Mouse (Mus musculus) brown adipose tissue, adult 24 weeks (tissue): ENCODE measurements around the gene 3110009E18Rik. TPM values are rescaled to one million over a fixed set of nuclear protein-coding genes. Genes with fewer than 3 reads are reported as not detected.

Experiments
- H3K27ac ChIP-seq: fragments of 200-500 bp; replicated peaks from 2 replicates; pipeline ENCODE4 v1.5.1; 2012; ENCODE audit warnings: low read depth, mild to moderate bottlenecking, low read length
- H3K4me1 ChIP-seq: fragments of 200-500 bp; 2 replicates; pipeline ENCODE4 v1.6.1; 2012; ENCODE audit warnings: low read length, mixed read lengths; ENCODE audit not compliant: control insufficient read depth, insufficient read depth, insufficient read length
- H3K4me3 ChIP-seq: fragments of 200-500 bp; 2 replicates; pipeline ENCODE4 v1.5.1; 2012; ENCODE audit warnings: low read depth, mild to moderate bottlenecking, low read length, moderate library complexity; ENCODE audit not compliant: insufficient read depth
- polyA plus RNA-seq: library from polyadenylated mRNA; stranded (reverse); fragments of >200 nt; gene quantifications from 2 replicates; pipeline ENCODE4 v1.2.4, GENCODE M21; 2012; ENCODE audit not compliant: missing spikeins, insufficient read depth, insufficient read length

3110009E18Rik gene
- polyA plus RNA-seq, result 3.3 and 8.9 TPM in 2 replicates

DNA sequence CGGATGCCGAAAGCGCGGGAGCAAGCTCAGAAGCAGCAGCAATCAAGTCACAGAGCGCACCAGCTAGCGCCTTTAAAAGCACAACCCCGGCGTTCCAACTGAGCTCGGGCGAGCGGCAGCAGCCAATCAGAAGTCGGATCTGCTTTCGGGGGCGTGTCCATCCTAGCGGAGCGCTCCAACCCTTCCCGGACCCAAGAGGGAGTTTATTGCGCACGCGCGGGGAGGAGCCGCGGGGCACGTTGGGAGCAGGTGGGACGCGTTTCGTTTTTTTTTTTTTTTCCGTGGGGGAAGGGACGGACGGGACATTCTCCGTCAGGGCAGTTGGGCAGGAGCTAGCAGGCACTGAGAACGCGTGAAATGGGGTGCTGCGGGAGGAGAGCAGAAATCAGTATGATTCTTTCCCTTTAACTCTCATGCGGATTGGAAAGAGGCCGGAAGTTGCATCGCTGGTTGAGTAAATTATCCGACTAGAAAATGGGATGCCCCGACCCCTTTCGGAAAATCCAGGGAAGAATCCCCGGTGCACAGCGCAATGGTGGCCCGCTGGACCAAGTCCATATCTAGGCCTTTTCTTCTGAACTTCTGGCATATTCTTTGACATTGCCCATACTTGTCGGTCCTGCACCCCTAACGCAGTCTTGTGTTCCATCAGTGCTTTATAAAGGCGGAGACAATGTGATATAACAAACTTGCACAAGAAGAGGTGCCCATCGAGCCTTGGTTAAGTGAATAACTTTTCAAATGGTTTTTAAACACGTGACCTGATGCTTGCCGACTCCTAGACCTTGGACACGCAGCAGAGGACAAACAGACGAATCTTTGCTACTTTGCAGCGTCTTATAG is at the start of gene 3110009E18Rik, which contains the start of gene Dbi:
Gene 3110009E18Rik, plus strand, starts transcription at position 219 of the 843 bp plus-strand sequence.
Gene Dbi, minus strand, starts transcription at position 110 of the 843 bp plus-strand sequence.
- Histone ChIP-seq H3K4me3 (peak within 1 kb of the TSS; percentile 85), H3K4me1 (peaks cover 7% of the 10 kb centered on the region; the same call in 1 of the 2 replicates), H3K27ac (peak within 1 kb of the TSS; percentile 94)

DNA sequence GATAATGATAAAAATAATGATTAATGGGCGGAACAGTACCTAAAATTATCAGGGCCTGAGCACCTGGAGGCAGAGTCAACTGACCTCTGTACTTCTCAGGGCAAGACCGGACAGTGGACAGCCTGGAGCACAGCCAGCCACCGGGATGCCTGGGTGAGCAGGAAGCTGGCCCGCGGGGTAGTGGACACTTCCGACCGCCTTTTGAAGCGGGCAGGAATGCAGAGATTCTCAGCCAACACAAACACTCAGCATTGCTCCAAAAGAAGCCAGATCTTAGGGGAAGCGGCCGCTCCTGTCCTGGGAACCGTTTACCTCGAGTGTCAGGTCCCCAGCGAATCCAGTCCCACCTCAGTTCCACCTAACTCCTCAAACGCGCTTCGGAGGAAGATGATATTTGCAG is 48.1 kb upstream of the 3110009E18Rik start:
- Histone ChIP-seq H3K4me1 (peaks cover 12% of the 10 kb centered on the region), H3K27ac (peak overlapping the region; percentile 57), H3K4me3 (peak overlapping the region; percentile 69)

GRCm38 (mm10) chr1:120073519-120074306 is 47.3 kb upstream of the 3110009E18Rik start, which contains the start of gene Tmem37:
Gene Tmem37 (minus strand): TSS chr1:120074074.
- Histone ChIP-seq H3K4me1 (peaks cover 12% of the 10 kb centered on the region), H3K27ac (peak within 1 kb of the TSS; percentile 85), H3K4me3 (peak within 1 kb of the TSS; percentile 69)

DNA sequence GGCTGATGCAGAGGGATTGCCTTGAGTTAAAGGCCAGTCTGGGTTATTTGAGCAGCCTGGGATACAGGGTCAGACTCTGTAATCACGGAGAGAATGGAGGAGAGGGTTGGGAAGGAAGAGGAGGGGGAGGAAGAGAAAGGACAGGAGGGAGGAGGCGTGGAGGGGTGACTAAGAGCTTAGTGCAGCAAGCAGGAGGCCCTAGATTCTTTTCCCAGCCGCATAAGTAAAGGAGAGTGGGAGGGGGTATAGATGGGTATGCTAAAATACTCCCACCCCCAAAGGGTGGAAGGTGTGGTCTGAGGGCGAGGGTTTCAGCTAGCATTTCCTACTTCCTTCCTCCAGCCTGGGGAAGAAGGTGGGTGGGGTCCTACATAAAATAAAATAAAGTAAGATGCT is 46.7 kb upstream of the 3110009E18Rik start:
- Histone ChIP-seq H3K4me3 (peak overlapping the region; percentile 69; the same call in 1 of the 2 replicates), H3K27ac (peak overlapping the region; percentile 85), H3K4me1 (peaks cover 10% of the 10 kb centered on the region; the same call in 1 of the 2 replicates)

- no peak overlapping the region for H3K4me3 ChIP-seq
- H3K27ac ChIP-seq, result peak overlapping the region; percentile 43
- peaks cover 10% of the 10 kb centered on the region; the same call in 1 of the 2 replicates for H3K4me1 ChIP-seq
These were observed 46.1 kb upstream of the 3110009E18Rik start for GRCm38 (mm10) chr1:120074931-120075330.

GRCm38 (mm10) chr1:120075507-120075906 is 45.5 kb upstream of the 3110009E18Rik start:
- Histone ChIP-seq H3K4me3 (no peak overlapping the region), H3K4me1 (peaks cover 6% of the 10 kb centered on the region; the same call in 1 of the 2 replicates), H3K27ac (peak overlapping the region; percentile 43)

DNA sequence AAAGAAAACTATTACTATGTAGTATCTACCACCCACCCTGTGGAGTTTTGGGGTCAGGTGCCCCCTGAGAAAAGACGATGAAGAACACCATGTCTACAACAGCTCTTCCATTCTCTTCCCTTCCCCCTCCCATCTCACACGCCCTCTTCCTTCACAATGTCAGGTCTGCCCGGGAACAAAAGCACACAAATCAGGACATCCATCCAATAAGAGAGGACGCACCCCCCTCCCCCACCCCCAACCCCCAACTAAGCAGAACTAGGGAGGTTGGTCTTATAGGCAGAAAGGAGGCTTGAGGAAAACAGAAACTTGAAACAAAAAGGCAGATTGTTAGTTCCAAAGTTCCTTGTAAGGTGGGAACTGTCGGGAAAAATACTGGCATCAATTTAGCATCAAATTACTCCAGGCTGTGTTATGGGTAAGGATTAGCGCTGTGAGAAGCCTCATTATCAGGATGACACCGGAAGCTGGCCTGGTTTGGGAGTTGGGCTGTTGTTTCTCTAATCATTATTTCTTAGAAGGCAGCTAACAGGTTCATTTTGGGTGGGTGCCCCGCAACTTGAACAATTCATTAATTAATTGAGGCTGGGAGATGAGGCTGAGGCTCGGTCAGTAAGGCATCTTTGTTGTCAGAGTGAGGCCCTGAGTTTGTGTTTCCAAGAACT is 43.1 kb upstream of the 3110009E18Rik start:
- Histone ChIP-seq H3K4me1 (peaks cover 3% of the 10 kb centered on the region; the same call in 1 of the 2 replicates), H3K4me3 (no peak overlapping the region), H3K27ac (no peak overlapping the region)

DNA sequence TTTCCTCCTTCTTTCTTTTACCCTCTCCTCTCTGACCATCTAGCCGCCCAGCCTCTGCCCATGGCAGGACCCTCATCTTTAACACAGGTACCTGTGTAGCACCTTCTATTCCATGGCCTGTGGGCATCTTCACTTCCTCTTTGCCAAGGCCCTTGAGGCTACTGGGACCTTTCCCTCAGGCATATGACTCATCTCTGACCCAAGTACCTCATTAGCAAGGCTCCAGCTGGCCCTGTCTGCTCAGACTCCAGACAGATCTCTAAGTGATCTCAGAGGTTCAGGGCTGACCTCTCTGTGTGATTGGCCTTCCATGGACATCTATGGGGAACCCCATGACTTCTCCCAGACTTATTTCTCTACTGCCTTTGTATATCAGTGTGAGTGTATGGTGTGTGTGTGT is 40.4 kb upstream of the 3110009E18Rik start:
- H3K4me1 ChIP-seq, result no peaks in the 10 kb centered on the region; the same call in 1 of the 2 replicates
- H3K27ac ChIP-seq, result no peak overlapping the region
- H3K4me3 ChIP-seq, result no peak overlapping the region

GRCm38 (mm10) chr1:120082957-120083585 is 37.9 kb upstream of the 3110009E18Rik start:
- H3K4me3 ChIP-seq, result no peak overlapping the region
- no peaks in the 10 kb centered on the region; the same call in 1 of the 2 replicates for H3K4me1 ChIP-seq
- H3K27ac ChIP-seq, result no peak overlapping the region

GRCm38 (mm10) chr1:120083921-120084517 is 37.0 kb upstream of the 3110009E18Rik start:
- Histone ChIP-seq H3K27ac (no peak overlapping the region), H3K4me1 (no peaks in the 10 kb centered on the region; the same call in 1 of the 2 replicates), H3K4me3 (no peak overlapping the region)

DNA sequence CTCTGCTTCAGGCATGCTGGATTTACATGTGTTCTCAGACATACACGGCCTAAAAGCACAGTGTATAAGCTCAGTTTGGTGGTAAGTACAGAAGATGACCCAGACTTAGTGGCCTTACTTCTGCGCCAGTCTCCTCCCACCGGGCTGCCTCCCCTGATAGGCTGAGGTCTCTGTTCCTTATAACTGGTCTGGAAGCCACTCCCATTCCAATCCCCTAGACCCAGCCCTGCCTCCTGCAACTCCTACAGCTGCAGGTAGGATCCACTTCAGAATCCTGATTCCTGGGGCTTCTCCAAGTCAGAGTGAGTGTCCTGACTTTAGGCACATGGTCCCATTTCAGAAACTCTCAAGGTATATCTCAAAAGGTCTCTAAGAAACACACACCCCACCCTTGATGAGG is 35.3 kb upstream of the 3110009E18Rik start:
- no peak overlapping the region for H3K27ac ChIP-seq
- H3K4me1 ChIP-seq, result no peaks in the 10 kb centered on the region; the same call in 1 of the 2 replicates
- no peak overlapping the region for H3K4me3 ChIP-seq

DNA sequence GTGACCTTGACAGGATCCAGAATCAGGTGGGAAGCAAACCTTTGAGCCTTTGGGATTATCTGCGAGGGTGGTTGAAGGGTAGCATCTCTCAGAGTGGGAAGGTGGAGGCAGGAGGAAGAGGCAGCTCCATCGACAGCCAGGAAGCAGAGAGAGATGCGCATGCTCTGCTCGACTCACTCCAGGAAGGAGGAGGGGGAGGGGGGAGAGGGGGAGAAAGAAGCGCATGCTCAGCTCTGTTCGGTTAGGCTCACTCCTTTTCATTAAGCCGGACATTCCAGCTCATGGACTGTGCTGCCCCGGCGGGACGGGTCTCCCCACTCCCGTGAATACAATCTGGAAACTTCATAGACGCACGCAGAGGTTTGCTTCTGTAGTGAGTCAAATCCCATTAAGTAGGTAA is 34.3 kb upstream of the 3110009E18Rik start:
- Histone ChIP-seq H3K27ac (no peak overlapping the region), H3K4me3 (no peak overlapping the region), H3K4me1 (no peaks in the 10 kb centered on the region; the same call in 1 of the 2 replicates)

DNA sequence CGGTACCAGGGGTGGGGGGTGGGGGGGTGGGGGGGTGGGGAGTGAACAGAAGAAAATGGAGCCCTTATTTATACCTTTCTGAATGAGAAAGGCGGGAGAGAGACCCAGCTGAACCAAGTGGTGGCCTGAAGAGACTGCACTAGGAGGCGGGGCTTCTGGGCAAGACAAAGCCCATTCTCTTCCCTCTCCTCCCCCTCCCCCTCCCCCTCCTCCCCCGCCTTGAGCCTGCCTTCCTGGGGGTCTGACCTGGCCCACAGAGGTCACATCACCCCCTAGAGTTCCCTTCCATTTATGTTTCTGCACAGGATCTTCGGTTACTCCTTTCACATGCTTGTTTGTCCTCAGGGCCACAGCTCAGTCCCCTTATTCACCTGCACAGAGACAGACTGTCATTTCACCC is 31.8 kb upstream of the 3110009E18Rik start:
- H3K27ac ChIP-seq, result no peak overlapping the region
- no peaks in the 10 kb centered on the region for H3K4me1 ChIP-seq
- no peak overlapping the region for H3K4me3 ChIP-seq
